Mouse (Mus musculus): Measurements from ENCODE around the gene BC055324.
"Not testable (repeated sequence)": the region's sequence is repeated elsewhere in the genome, so short reads cannot be mapped to it uniquely, and the experiment has no call there.

BC055324 gene

DNA sequence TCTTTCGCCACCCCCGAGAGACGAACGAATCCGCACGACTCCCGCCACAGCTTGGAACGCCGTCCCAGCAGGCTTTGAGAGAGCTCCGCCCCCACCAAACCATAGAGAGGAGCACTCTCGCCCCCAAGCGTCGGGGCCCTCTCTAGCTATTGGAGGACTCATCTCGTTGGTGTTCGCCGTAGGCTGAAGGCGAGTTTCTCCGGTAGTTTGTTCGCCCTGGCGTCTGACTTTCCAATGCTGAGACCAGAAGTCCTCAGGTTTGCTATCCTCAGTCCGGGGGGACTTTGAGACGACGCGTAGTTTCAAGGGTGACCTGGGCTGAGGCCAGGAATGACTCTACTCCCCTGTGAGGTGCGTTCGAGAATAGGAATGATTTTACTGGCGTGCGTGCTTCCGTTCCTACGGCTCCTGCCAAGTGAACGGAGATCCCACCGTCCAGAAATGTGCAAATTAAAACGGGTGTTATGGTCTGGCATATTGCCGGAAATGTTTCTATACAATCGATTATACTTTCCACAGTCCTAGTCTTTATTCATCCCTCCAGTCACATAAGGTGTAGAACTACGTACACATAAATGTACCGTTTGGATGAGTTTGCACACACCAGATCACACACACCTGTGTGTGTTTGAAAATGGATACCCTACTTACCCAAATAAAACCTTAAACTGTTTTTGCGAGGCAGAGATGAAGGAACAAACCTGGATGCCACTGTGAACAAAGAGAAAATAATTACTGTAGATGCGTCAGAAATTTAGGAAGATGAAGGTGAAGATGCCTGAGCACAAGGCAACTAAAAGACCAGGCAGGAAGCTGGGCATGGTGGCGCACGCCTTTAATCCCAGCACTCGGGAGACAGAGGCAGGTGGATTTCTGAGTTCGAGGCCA lies at the start of gene BC055324, which contains the start of gene Mettl18:
BC055324 (minus strand) TSS at position 76 of the 888 bp plus-strand sequence.
Mettl18 (plus strand) TSS at position 169 of the 888 bp plus-strand sequence.
- DNase-seq: peak; percentile 91

DNA sequence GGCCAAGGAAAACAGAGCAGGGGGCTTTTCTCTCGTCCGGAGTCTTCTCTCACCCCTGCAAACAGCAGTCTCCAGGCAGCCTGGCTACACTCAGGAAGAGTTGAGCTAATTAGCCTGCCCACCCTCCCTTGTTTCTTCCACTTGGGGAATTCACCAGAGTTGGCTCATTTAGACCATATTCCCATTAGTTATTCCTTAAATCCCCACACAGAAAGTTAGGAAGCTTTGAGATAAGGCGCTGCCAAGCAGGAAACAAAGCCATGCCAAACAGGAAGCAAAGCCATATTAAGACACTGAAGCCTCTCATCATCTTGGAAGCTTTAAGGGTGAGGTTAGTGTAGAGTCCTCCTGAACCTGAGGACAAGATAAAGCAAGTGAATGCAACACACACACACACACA lies 49.0 kb upstream of the BC055324 start:
- no peak for DNase-seq

DNA sequence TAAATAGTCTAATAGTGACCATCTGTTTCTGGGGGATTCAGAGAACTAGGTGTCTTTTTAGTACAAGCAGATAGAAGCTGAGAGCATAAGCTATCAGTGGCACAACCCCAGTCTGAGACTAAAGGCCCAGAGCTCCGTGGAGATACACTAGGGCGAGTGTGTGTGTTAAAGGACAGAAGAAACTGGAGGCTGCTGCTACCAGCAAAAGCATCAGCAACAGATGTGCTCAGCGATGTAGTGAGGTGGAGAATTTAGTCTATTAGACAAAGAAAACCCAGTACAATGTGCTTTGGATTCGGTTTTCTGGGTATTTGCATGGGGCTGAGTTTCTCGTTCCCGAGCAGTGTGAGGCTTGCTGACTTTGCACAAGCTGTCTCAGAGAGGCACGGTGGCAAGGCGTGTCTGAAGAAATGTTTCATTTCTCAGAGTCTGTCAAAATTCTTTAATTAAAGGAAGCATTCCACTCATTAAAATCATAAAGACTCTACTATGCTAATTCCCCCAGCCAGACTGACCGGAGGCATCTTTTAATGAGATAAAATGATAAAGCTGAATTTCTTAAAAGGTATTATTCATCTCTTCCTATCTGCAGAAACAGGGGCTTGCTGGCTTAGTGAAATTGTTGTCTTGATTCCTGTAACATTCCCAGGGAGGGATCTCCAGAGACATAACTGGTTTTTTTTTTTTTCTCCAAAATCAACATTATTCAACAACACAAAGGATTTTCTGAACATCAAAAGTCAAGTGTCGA lies 46.0 kb upstream of the BC055324 start:
- no peak for DNase-seq

DNA sequence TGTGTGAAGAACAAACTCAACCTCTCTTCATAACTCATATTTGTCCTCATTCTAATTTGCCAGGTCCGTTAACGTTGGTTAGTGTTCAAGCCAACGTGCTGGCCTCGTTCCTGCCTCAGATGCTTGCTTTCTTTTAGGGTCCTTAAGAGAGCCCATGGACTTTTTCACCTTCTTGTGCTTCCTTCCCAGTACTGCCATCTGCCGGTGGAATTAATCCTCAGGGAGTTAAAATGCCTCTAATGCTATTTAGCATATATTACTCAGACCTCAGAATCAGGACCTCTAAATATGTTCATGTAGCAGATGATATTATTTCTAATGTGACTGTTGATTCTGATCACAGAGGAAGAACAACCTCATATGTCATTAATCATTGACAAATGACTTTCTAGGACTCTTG lies 32.8 kb upstream of the BC055324 start:
- DNase-seq: peak; percentile 33

DNA sequence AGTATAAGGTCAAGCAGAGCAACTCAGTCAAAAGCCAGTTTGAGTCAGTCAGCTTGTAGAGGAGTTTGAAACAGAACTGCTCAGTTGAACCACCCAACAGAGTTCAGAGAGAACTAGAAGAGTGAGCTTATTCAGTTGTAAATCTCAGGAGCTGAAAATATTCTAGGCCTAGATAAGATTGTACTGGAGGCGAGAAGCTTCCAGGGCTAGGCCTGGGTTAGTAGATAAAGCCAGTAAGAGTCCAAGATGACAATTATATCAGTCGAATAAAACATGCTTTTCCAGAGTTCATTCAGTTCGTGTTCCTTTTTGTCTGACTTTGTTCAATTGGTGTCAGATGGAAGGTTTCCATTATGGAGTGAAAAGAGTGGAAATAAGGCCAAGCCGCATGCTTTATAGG lies 31.1 kb upstream of the BC055324 start:
- DNase-seq: no peak

DNA sequence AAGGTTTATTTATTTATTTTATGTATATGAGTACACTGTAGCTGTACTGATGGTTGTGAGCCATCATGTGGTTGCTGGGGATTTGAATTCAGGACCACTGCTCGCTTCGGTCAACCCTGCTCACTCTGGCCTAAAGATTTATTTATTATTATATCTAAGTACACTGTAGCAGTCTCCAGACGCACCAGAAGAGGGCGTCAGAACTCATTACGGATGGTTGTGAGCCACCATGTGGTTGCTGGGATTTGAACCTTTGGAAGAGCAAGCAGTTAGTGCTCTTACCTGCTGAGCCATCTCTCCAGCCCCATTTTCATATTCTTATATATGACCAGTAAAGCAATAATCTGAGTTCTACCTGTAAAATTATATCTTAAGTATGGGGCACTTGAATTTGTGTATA lies 27.5 kb upstream of the BC055324 start:
- DNase-seq: peak; percentile 7

DNA sequence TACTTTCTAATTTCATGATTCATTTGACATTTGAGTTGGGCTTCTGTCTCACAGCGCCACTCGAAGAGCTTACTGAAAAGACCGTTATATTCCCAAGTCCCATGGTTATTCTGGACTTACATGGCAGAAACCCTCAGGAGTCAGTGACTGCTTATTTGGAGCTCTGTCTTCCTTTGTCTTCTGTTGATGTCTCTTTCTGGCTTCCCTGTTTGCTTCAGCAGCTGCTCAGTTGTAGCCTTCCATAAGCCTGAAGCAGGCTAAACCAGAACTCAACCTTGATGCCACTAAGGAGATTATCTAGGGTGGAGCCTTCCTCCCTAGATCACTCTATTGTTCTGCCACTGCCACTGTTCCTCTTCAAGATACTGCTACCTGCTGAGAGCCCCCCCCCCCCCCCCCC lies 26.1 kb upstream of the BC055324 start:
- DNase-seq: not testable (repeated sequence)

DNA sequence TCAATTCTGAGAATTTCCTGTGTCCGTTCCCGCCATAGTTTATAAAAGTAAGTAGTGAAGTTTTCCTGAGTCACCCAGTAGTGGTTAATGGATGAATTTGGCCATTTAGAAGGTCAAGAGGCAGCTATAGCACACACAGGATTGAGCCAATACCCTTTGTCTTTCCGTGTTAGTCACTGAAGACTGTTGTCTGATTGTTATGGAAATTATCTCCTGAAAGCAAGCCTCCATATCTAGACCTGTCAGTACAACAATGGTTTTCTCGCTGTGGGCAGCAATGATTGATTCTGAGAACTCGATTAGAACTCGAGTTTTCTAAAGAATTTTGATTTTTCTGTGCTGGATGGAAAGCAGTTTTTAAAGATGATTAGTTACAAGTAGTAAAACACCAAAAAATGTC lies 25.2 kb upstream of the BC055324 start:
- DNase-seq: no peak

DNA sequence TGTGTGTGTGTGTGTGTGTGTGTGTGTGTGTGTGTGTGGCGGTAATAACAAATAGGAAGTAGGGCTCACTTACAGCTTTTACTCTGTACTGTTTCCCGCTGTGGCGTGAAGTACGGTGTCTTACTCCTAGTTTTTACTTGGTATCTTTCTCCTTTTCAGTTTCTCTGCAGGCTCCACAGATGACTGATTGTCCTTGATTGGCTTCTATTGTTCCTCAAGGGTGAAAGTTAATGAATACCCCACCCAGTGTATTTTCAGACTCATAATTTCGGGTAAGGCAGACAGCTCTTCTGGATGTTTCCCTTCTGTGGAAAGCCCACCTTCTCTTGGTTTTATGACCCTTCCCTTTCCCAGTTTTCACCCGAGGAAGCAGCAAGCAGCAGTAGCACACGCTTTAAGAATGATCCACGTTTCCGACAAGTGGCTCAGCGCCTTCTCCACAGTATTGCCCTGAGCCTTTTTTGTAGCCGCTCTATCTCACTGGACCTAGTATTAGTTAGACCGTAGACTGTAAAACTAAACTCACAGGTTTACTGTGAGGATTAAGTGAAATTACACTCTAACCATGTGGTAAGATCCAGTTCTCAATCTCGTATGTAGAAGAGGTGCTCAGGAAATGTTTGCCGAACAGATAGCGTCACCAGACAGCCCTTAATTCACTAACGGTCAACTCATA lies 23.8 kb upstream of the BC055324 start:
- no peak for DNase-seq

DNA sequence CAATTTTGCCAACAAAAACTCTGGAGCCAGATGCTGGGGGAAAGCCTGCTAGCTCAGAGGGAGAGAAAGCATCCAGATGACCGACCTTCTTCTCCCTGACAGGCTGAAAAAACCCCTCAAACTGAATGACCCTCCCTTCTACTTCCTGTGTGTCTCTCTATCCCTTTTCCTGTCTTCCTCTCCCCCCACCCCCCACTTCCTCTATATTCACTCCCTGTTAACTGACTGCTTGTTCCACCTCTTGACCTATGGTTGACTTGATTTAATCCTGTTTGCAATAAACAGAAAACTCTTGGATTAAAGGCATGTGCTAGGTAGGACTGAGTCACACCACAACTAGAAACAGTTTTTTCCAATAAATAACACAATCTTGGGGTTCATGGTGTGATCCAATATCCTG lies 20.0 kb upstream of the BC055324 start:
- DNase-seq: no peak

DNA sequence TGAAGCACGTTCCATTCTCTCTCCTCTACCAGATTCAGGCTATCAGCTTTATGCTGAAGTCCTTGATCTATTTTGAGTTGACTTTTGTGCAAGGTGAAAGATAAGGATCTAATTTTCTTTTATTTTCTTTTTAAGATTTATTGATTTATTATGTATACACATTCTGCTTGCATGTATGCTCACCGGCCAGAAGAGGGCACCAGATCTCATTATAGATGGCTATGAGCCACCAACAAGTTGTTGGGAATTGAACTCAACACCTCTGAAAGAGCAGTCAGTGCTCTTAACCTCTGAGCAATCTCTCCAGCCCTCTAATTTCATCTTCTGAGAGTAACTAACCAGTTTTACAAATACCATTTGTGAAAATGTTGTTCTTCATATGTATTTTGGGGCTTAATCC lies 14.6 kb upstream of the BC055324 start:
- peak; percentile 44 for DNase-seq

DNA sequence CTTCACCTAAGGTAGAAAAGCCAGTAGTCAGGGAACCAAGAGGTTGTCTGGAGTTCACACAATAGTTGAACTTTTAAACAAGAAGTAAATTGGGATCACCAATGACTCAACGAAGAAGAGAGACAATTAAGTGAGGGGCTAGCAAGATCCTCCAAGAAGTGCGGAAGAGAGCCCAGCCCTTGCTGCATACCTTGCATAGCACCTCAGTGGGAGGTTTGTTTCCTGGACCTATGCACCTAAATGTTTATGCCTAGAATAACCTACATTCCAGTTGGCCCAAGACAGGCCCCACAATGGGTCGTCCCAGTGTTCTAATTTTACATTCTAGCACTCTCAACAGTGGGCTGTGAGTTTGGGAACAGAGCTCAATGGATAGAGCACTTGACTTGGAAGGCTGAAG lies 9.7 kb upstream of the BC055324 start:
- DNase-seq: no peak

DNA sequence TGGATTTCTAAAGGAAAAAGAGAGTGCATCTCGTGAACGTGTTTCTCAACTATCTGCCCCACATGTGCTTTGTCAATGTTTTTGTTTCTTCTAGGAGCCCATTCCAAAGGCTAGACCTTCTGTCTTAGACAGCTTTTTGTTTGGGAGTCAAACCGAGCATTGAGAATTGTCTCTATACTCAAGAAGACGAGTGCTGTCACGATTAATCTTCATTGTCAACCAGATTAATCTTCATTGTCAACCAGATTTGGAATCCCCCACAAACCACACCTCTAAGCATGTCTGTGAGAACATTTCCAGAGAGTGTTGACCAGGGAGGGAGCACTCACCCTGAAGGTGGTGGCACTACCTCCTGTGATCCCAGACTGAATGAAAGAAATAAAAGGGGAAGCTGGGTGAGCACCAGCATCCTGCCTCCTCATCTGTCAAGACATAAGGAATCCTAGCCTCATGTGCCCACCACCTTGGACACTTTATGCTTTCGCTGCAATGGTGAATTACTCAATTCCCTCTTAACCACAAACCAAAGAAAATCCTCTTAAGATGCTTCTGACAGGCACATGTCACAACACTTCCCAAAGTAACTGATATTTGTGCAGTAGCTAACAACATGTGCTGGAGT lies 7.3 kb upstream of the BC055324 start:
- no peak for DNase-seq

DNA sequence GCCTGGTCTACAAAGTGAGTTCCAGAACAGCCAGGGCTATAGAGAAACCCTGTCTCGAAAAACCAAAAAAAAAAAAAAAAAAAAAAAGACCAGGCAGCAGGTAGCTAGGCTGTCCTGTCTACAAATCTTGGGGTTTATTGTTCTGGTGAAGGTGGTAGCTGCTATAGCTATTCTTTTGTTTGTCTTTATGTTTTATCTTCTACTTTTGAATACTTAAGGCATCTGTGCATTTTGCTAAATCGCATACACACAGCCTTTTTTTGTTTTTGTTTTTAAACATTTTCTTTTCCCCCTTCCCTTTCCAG lies 965 bp upstream of the BC055324 start:
- DNase-seq: no peak

DNA sequence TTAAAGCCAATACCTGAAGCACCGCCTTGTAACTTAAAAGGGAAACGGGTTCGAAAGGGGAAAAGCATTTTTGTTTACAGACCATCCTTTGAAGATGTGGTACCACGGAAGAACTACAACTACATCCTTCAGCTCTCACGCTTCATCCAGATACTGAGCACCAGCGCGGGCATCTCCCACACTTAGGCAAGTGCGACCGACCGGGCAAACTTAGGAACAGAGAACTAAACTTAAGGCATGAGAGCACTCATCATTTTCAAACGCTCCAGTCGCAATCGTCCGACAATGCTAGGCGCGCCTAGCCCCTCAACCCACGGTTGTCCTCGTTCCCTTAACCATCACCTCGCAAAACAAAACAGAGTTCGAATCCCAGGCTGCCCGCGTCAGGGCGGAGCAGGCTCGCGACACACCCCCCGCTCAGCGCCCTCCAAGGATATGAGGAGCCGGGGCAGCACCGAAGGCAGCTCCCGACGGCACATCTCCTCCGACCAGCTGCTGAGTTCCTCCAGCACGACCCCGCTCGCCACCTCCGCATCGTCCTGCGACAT lies 349 bp downstream of the BC055324 start:
- DNase-seq: no peak

DNA sequence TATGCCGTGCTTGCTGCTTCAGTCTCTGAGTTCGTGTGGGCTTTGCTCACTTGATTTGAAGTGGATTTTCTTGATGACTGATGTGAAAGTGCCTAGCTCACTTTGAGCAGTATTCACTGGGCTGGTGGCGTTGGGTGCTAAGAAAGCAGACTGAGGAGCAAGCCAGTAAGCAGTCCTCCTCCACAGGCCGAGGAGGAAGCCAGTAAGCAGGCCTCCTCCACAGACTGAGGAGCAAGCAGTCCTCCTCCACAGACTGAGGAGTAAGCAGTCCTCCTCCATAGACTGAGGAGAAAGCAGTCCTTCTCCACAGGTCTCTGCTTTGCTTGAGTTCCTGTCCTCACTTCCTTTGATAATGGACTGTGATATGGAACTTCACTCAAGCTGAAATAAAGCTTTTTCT lies 2.2 kb downstream of the BC055324 start:
- no peak for DNase-seq

DNA sequence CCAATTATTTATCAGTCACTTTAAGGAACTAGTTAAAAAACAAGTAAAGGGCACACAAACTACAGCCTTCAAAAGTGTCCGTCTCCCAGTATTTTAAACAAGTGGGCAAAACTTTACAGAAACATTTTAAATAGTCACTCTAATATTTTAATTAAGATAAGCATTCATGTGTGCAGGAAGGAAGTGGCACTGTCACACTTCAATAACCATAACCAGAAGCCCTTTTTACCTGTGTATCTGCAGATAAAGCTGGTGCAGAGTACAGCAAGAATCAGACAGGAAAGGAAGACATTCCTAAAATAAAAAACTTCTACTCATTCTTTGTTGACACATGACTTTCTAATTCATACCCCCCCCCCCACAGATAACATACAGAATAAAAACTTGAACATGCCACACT lies 18.1 kb downstream of the BC055324 start:
- no peak for DNase-seq

DNA sequence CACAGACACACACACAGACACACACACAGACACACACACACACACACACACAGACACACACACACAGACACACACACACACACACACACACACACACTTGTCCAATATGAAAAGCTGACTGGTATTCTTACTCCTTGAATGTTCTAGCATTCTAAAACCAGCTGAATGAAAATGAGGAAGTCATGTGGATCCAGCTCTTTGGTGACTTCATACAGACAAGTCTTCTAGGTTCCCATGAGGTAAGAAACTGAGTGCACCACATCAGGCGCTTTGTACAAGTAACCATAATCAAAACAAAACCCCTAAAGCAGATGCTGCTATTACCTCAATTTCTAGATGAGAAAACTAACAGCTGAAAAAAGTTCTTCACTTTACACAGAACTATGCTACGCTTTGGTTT lies 19.5 kb downstream of the BC055324 start:
- DNase-seq: no peak

DNA sequence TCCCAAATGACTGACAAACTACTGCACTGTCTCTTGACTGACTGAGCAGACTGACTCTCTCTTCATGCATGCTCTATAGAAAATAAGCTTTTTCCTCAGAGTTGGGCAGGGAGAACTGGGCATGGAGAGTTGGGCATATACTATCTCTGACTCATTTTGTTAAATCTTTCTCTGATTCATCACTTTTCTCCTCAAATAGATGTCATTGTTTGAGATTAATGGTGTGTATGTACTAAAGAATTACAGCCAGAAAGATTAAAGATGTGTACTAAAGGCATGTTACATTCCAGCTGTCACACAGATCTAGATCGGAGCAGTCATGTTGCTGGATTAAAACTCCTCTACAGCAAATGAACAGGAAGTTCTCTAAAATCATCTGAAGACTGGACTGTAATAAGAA lies 20.1 kb downstream of the BC055324 start:
- DNase-seq: no peak

DNA sequence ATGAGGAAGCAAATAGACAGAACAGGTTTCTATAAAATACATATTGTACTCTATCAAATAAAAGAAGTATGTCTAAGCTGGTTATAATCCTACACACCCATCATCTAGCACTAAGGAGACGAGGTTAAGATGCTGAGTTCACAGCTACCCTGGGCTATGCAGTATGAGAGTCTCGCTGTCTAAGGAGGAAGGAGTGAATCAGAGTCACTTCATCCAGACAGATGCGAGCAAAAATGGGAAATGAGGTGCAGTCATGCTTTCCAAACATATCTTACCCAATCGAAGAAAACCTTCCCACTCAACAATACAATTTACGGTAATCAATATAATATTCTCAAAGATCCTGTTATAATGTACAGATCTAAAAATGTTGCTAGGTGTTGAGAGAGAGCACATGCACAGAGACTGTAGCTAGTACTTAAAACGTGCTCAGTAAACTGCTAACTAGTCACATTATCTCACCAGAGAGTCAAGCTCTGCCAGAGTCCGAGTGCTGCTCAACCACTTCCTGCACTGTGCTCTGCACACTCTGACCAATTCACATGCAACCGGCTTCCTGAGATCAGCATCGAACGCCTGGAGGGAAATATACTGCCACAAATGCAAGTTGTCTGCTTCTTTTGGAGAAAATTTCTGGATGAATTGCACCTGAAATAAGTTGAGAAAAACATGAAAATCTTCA lies 30.4 kb downstream of the BC055324 start:
- DNase-seq: no peak

DNA sequence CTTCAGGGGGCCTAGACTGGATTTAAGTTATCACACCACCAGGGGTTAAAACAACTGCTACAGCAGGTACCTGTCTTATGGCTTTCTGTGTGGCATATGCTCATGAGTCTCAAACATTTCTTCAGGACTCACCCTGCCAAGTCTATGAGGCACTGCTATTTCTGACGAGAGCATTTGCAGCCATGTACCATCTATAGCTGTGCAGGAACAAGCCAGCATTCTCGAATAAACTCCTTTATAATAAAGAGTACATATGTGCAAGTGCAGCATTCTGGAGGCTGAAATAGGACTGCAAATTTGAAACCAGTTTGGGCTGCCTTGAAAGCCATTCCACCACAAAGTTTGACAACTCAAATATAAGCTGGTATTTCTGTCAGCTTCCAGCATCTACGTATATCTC lies 36.6 kb downstream of the BC055324 start:
- DNase-seq: no peak

DNA sequence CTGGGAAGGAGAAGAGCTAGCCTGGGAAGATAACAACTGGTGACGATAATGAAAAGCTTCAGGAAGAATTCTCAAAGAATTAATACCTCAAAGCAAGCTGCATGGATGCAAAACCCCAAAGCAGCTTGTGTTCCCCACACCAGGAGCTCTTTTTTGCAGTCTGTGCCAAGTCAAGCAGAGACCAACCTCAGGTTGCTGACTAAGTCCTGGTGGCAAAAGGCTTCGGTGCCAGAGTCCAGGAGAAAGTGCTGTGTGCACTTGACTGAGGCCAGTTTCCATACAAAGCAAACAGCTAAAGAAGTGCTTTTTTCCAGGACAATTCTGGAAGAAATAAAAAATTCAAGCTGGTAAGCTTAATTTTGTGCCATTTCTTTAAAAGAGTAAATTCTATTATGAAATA lies 41.2 kb downstream of the BC055324 start:
- DNase-seq: no peak
